Mouse (Mus musculus) stomach, embryonic 16.5 days (tissue): ENCODE data around the gene Tbc1d32. TPM values are rescaled to one million over a fixed set of nuclear protein-coding genes. Genes with fewer than 3 reads are reported as not detected.
"Not testable (repeated sequence)": the region's sequence is repeated elsewhere in the genome, so short reads cannot be mapped to it uniquely, and the experiment has no call there.

Experiments
- ATAC-seq: fragments of 200-750 bp; cut with Nextera tagmentation; 2 replicates; pipeline ENCODE4 v1.8.0; 2017; ENCODE audit warnings: moderate number of reproducible peaks, moderate TSS enrichment; ENCODE audit not compliant: insufficient read depth, low FRiP score
- H3K27ac ChIP-seq: fragments of 300-500 bp; sonication (generic); 2 replicates; pipeline ENCODE4 v1.5.1; 2014; ENCODE audit warnings: low read length
- H3K27me3 ChIP-seq: fragments of 300-500 bp; sonication (generic); 2 replicates; pipeline ENCODE4 v1.6.1; 2014; ENCODE audit warnings: low read length, control low read depth, mixed read lengths; ENCODE audit not compliant: control insufficient read depth, insufficient read depth
- H3K36me3 ChIP-seq: fragments of 300-500 bp; sonication (generic); 2 replicates; pipeline ENCODE4 v1.6.1; 2014; ENCODE audit warnings: low read length; ENCODE audit not compliant: control insufficient read depth, insufficient read depth
- H3K4me1 ChIP-seq: fragments of 300-500 bp; sonication (generic); 2 replicates; pipeline ENCODE4 v1.6.1; 2014; ENCODE audit warnings: low read length, control low read depth, mixed read lengths; ENCODE audit not compliant: control insufficient read depth, insufficient read depth
- H3K4me2 ChIP-seq: fragments of 300-500 bp; sonication (generic); 2 replicates; pipeline ENCODE4 v1.6.1; 2014; ENCODE audit warnings: low read depth, low read length, mixed read lengths
- H3K4me3 ChIP-seq: fragments of 300-500 bp; sonication (generic); replicated peaks from 2 replicates; pipeline ENCODE4 v1.5.1; 2014; ENCODE audit warnings: mild to moderate bottlenecking, low read length
- H3K9ac ChIP-seq: fragments of 300-500 bp; sonication (generic); 2 replicates; pipeline ENCODE4 v1.6.1; 2014; ENCODE audit warnings: low read length
- H3K9me3 ChIP-seq: fragments of 300-500 bp; sonication (generic); replicated peaks from 2 replicates; pipeline ENCODE4 v1.6.1; 2016; ENCODE audit warnings: low read length, control low read depth; ENCODE audit not compliant: control insufficient read depth
- WGBS: fragments of 180-500 bp; shearing (Covaris S2); extraction: QIAGEN DNeasy Blood & Tissue Kit; methylation state at CpG from one replicate; pipeline ENCODE4 v1.1.7; 2014; 5-methylcytosine and 5-hydroxymethylcytosine counted together
- polyA plus RNA-seq: library from polyadenylated mRNA; unstranded; fragments of >200 nt; fragmentation: Nextera tagmentation; extraction: Ambion mirVana; gene quantifications from 2 replicates; pipeline ENCODE4 v1.2.1, GENCODE M21; 2015

The Tbc1d32 gene
- polyA plus RNA-seq, 1 experiment from 2014 or later = 3.6 TPM

DNA sequence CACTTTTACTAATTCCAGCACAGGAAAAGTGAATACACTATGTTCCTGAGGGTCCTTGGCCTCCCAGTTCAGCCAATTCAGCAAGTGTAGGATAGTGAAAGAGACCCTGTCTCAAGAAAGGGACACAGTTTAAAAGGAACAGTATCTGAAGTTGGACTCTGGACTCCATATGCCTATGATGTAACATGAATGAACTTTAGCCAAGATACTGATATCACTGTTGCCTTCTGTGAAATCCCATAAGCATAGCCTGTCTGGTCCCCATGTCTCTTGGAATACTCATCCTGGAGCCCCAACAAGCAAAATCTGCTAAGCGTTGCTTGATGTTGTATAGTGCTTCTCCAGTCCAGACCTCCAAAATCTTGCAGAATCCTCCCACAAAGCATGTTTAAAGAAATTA, 46.8 kb downstream of the Tbc1d32 start:
- H3K4me2 ChIP-seq = no peak overlapping the region
- H3K4me1 ChIP-seq = no peaks in the 10 kb centered on the region
- H3K9ac ChIP-seq = no peak overlapping the region
- no peak overlapping the region for H3K4me3 ChIP-seq
- no peak for ATAC-seq
- H3K36me3 ChIP-seq = 0 out of 2 replicates have a peak, but pooled peaks cover 5% of the 10 kb centered on the region
- WGBS = 100% methylated on average over 1 of the region's 1 CpGs
- no peaks in the 10 kb centered on the region for H3K9me3 ChIP-seq
- H3K27me3 ChIP-seq = no peaks in the 10 kb centered on the region
- no peak overlapping the region for H3K27ac ChIP-seq

DNA sequence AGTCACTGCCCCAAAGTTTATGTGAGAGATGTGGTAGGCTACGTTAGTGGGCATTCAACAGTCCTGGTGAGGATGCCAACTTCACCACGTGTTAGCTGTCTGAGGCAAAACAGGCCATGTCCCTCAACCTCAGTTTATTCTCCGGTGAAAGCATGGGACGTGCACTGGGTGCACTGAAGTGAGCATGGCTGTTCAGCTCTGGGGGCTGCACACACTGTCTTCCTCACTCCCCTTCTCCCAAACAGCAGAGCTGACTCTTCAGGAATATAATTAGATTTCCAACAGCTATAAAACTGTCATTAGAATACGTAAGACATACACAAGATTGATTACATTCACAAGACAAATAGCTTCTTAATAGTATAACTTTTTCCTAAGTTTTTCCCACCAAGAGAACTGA, 55.3 kb downstream of the Tbc1d32 start:
- H3K9me3 ChIP-seq = no peaks in the 10 kb centered on the region
- H3K36me3 ChIP-seq = no peaks in the 10 kb centered on the region
- ATAC-seq = no peak
- no peak overlapping the region for H3K27ac ChIP-seq
- no peaks in the 10 kb centered on the region for H3K4me1 ChIP-seq
- H3K4me3 ChIP-seq = no peak overlapping the region
- no peak overlapping the region for H3K4me2 ChIP-seq
- 64% methylated on average over 5 of the region's 5 CpGs for WGBS
- H3K27me3 ChIP-seq = no peaks in the 10 kb centered on the region
- H3K9ac ChIP-seq = no peak overlapping the region

DNA sequence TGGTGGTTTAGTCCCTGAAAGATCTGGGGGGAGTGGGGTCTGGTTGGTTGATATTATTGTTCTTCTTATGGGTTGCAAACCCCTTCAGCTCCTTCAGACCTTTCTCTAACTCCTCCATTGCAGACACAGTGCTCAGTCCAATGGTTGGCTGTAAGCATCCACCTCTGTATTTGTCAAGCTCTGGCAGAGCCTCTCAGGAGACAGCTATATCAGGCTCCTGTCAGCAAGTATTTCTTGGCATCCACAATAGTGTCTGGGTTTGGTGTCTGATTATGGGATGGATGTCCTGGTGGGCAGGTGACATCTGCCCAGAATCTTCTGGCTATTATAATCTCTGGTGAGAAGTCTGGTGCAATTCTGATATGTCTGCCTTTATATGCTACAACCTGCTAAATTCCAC, 60.8 kb downstream of the Tbc1d32 start:
- not testable (repeated sequence) for H3K27ac ChIP-seq, H3K9me3 ChIP-seq, H3K36me3 ChIP-seq, ATAC-seq, H3K27me3 ChIP-seq, H3K4me1 ChIP-seq, H3K4me2 ChIP-seq, H3K9ac ChIP-seq, H3K4me3 ChIP-seq

GRCm38 (mm10) chr10:56165758-56166157, 62.7 kb downstream of the Tbc1d32 start:
- H3K36me3 ChIP-seq = no peaks in the 10 kb centered on the region
- H3K4me3 ChIP-seq = no peak overlapping the region
- 84% methylated on average over 4 of the region's 4 CpGs for WGBS
- no peak for ATAC-seq
- H3K27me3 ChIP-seq = no peaks in the 10 kb centered on the region
- H3K27ac ChIP-seq = no peak overlapping the region
- H3K9ac ChIP-seq = no peak overlapping the region
- no peaks in the 10 kb centered on the region for H3K4me1 ChIP-seq
- H3K4me2 ChIP-seq = no peak overlapping the region
- no peaks in the 10 kb centered on the region for H3K9me3 ChIP-seq

DNA sequence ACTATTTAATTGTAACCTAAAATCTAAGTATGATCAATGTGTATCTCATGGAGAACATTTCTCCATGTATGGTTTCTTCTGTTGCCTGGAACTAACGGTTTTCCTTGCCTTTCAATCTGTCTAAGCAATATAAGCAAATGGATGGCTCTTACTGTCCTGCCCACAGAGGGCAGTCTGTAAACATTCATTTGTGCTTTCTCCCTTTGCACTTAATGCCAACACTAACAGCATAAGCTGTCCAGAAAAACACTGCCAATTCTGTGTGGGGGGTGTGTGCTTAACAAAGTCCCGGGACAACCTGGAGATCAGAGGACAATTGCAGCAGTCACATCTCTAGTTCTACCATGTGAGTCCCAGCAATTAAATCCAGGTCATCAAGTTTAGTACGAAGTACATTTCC, 64.1 kb downstream of the Tbc1d32 start:
- Histone ChIP-seq H3K4me2 (no peak overlapping the region), H3K4me3 (no peak overlapping the region), H3K4me1 (no peaks in the 10 kb centered on the region), H3K9ac (no peak overlapping the region), H3K27ac (no peak overlapping the region), H3K9me3 (no peaks in the 10 kb centered on the region), H3K27me3 (no peaks in the 10 kb centered on the region), H3K36me3 (no peaks in the 10 kb centered on the region)
- ATAC-seq = no peak
- WGBS = 65% methylated on average over 3 of the region's 3 CpGs

DNA sequence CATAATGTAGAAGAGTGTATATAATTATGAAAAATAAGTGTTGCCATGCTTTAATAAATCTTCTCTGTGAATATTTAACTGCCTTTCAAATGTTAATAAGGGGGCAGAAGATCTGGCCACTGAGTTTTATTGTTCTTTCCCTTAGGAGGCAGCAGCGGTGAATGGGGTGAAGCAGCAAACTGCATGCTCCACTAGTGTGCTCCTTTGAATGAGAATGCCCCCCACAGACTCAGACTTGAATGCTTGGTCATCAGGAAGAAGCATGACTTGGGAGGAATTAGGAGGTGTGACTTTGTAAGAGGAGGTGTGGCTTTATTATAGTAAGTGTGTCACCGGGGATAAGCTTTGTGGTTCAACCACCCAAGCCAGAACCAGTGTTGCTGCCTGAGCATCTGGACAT, 69.7 kb downstream of the Tbc1d32 start:
- ATAC-seq = no peak
- Histone ChIP-seq H3K27me3 (no peaks in the 10 kb centered on the region), H3K9me3 (no peaks in the 10 kb centered on the region), H3K4me3 (no peak overlapping the region), H3K9ac (no peak overlapping the region), H3K27ac (no peak overlapping the region), H3K4me2 (no peak overlapping the region), H3K36me3 (no peaks in the 10 kb centered on the region), H3K4me1 (no peaks in the 10 kb centered on the region)
- WGBS = 87% methylated on average over 2 of the region's 2 CpGs

DNA sequence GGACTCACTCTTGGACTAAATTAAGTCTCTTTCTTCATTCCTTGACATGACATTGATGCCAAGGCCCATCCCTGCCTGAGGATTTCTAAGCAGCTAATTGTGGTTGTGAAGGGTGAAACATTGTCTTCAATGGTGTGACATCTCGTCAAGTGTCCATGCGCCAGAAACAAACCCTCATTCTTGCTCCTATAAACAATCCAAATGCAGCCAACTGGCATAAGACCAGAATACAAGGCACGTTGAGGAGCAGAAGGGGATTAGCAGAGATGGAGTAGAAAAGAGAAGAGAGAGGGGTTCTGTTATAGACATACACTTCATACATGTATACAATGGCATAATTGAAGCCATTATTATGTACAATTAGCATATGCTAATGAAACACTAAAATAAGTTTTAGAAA, 70.3 kb downstream of the Tbc1d32 start:
- no peaks in the 10 kb centered on the region for H3K27me3 ChIP-seq
- no peaks in the 10 kb centered on the region for H3K36me3 ChIP-seq
- H3K4me3 ChIP-seq = no peak overlapping the region
- WGBS = 67% methylated on average over 3 of the region's 3 CpGs
- no peak overlapping the region for H3K27ac ChIP-seq
- H3K4me2 ChIP-seq = no peak overlapping the region
- ATAC-seq = no peak
- H3K9me3 ChIP-seq = no peaks in the 10 kb centered on the region
- H3K9ac ChIP-seq = no peak overlapping the region
- no peaks in the 10 kb centered on the region for H3K4me1 ChIP-seq

GRCm38 (mm10) chr10:56156956-56157355, 71.5 kb downstream of the Tbc1d32 start:
- Histone ChIP-seq H3K4me1 (no peaks in the 10 kb centered on the region), H3K4me3 (no peak overlapping the region), H3K9ac (no peak overlapping the region), H3K27ac (no peak overlapping the region), H3K4me2 (no peak overlapping the region), H3K27me3 (no peaks in the 10 kb centered on the region), H3K9me3 (no peaks in the 10 kb centered on the region), H3K36me3 (peaks cover 2% of the 10 kb centered on the region; the same call in 1 of the 2 replicates)
- no peak for ATAC-seq
- WGBS = 88% methylated on average over 3 of the region's 3 CpGs

GRCm38 (mm10) chr10:56148920-56149319, 79.6 kb downstream of the Tbc1d32 start:
- H3K9ac ChIP-seq = no peak overlapping the region
- H3K4me1 ChIP-seq = no peaks in the 10 kb centered on the region
- H3K9me3 ChIP-seq = no peaks in the 10 kb centered on the region
- WGBS = 97% methylated on average over 3 of the region's 3 CpGs
- H3K4me3 ChIP-seq = no peak overlapping the region
- no peak overlapping the region for H3K4me2 ChIP-seq
- peaks cover 3% of the 10 kb centered on the region; the same call in 1 of the 2 replicates for H3K36me3 ChIP-seq
- no peak overlapping the region for H3K27ac ChIP-seq
- no peak for ATAC-seq
- no peaks in the 10 kb centered on the region for H3K27me3 ChIP-seq

DNA sequence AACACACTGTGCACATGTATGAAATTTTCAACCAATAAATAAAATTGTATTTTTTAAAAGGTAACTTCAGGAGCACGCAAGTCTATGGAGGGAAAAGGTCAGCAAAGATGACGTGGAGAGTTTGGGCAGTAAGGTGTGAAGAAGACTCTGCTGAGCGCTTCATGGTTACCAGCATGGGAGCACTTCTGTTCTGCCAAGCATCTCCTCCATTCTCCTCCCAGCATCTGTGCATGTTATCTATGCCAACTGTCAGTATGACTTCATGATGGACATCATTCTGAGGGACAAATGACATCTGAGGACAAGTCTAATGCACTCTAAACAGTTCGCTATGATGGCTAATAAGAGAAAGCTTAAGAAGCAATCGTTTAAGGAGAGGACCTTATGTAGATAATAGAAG, 91.3 kb downstream of the Tbc1d32 start:
- Histone ChIP-seq H3K9me3 (no peaks in the 10 kb centered on the region), H3K4me1 (no peaks in the 10 kb centered on the region), H3K36me3 (no peaks in the 10 kb centered on the region), H3K27ac (no peak overlapping the region), H3K4me3 (no peak overlapping the region), H3K9ac (no peak overlapping the region), H3K27me3 (no peaks in the 10 kb centered on the region), H3K4me2 (no peak overlapping the region)
- no peak for ATAC-seq
- 88% methylated on average over 5 of the region's 5 CpGs for WGBS
